Mouse (Mus musculus): ENCODE results near the gene Tsc22d4. TPM values are rescaled to one million over a fixed set of nuclear protein-coding genes. Genes with fewer than 3 reads are reported as not detected.

Tsc22d4 gene
- polyA plus RNA-seq, 1 experiment from 2014 or later, result 62.9 TPM

DNA sequence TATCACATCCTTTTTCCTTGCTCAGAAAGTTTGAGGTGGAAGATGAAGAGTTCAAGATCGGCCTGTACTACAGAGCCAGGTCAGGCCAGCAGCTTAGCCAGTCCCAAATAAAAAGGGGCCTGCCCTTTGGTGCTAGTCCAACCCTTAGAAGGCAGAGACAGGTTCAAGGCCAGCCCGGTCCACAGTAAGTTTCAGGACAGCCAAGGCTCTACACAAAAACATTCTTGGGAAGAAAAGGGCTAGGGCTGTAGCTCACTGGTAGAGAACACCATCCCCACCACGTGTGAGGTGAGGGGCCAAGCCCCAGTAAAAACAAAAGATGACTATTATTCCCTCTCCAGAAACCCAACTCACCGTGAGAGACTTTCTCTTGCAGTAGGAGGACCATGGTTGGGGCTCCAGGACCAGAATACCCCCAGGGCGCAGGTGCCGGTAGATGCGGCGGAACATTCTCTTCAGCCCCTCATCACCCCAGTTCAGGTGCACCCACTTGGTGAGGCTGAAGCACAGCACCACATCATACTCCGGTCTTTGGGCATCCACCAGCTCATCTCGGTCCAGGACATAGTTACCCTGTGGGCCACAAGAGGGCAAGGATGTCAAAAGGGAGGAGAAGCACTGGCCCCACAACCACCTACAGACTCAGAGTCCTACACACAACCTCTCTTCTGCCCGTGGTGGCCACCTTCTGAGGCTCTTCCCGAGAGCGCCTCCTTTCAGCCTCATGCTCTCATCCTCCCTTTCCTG lies 37.4 kb downstream of the Tsc22d4 start:
- DNase-seq (ENCODE audit: low spot score, missing footprints) (peak; percentile 44), ATAC-seq (ENCODE audit: low FRiP score) (no peak)
- H3K4me2 ChIP-seq, result peak overlapping the region; percentile 91
- H3K4me1 ChIP-seq (ENCODE audit: control insufficient read depth, insufficient read depth, low read length), result peaks cover 42% of the 10 kb centered on the region
- peak overlapping the region; percentile 95 for H3K9ac ChIP-seq (ENCODE audit: low read length)
- H3K36me3 ChIP-seq (ENCODE audit: control insufficient read depth, insufficient read depth, low read length), result peaks cover 35% of the 10 kb centered on the region
- WGBS, result 85% methylated on average over 13 of the region's 13 CpGs
- H3K4me3 ChIP-seq (ENCODE audit: low read depth, low read length), result peak overlapping the region; percentile 84
- H3K27ac ChIP-seq (ENCODE audit: low read depth, low read length), result no peak overlapping the region
- H3K27me3 ChIP-seq (ENCODE audit: control insufficient read depth, insufficient read depth, low read length), result no peaks in the 10 kb centered on the region
- H3K9me3 ChIP-seq (ENCODE audit: control insufficient read depth, low read length), result no peaks in the 10 kb centered on the region; the same call in 1 of the 2 replicates

DNA sequence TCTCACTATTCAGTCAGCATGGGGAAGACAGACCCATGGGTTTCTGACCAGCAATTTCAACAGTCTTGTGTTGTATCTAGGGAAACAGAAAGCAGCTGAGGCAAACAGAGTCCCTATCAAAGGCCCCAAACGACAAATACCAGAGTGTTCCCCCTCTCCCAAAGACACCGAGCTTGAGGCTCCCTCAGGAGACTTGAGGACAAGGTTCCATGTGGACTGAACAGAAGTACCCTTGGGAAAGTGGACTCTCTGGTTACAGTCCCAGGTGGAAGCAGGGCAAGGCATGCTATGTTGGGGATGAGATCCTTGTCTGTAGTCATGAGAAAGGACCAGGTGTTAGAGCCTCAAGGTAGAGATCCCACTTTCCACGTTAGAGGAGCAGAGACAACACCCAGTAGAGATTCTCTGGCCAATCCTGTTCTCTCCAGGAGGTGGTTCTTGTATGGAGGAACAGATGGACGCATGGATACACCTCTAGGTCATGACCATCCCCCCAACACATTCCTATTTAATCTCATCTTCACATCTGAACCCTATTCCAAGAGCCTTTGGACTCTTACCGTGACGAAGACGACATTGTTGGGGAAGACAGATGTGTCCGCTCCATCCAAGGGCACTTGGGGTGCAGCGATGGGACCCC lies 38.5 kb downstream of the Tsc22d4 start:
- H3K27me3 ChIP-seq (ENCODE audit: control insufficient read depth, insufficient read depth, low read length), result peaks cover 2% of the 10 kb centered on the region; the same call in 1 of the 2 replicates
- peaks cover 35% of the 10 kb centered on the region for H3K36me3 ChIP-seq (ENCODE audit: control insufficient read depth, insufficient read depth, low read length)
- H3K9ac ChIP-seq (ENCODE audit: low read length), result peak overlapping the region; percentile 95
- DNase-seq (ENCODE audit: low spot score, missing footprints) (peak; percentile 59), ATAC-seq (ENCODE audit: low FRiP score) (no peak)
- H3K4me3 ChIP-seq (ENCODE audit: low read depth, low read length), result peak overlapping the region; percentile 84
- H3K4me2 ChIP-seq, result peak overlapping the region; percentile 91
- WGBS, result 78% methylated on average over 9 of the region's 9 CpGs
- H3K27ac ChIP-seq (ENCODE audit: low read depth, low read length), result no peak overlapping the region
- peaks cover 39% of the 10 kb centered on the region for H3K4me1 ChIP-seq (ENCODE audit: control insufficient read depth, insufficient read depth, low read length)
- peaks cover 2% of the 10 kb centered on the region; the same call in 1 of the 2 replicates for H3K9me3 ChIP-seq (ENCODE audit: control insufficient read depth, low read length)

DNA sequence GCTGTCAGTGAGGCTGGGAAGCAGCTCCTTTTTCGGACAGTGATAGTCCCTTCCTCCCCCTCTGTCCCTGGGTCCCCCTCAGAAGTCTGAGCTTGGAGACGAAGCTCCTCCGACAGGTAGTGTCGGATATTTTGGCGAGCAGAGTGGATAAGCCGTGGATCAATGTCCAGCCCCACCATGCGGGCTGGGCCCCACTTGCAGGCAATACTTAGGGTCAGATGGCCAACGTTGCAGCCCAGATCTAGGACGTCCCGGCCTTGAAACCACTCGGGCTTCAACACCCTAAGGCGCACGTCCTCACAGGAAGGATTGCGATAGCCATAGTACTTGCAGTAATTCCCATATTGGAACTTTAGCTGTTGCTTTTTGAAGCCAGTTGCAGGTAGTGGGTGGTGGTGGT lies 39.0 kb downstream of the Tsc22d4 start:
- H3K9ac ChIP-seq (ENCODE audit: low read length), result peak overlapping the region; percentile 95
- 91% methylated on average over 14 of the region's 14 CpGs for WGBS
- H3K27me3 ChIP-seq (ENCODE audit: control insufficient read depth, insufficient read depth, low read length), result peaks cover 2% of the 10 kb centered on the region; the same call in 1 of the 2 replicates
- H3K4me3 ChIP-seq (ENCODE audit: low read depth, low read length), result peak overlapping the region; percentile 84
- DNase-seq (ENCODE audit: low spot score, missing footprints) (peak; percentile 81), ATAC-seq (ENCODE audit: low FRiP score) (no peak)
- H3K27ac ChIP-seq (ENCODE audit: low read depth, low read length), result no peak overlapping the region
- H3K4me1 ChIP-seq (ENCODE audit: control insufficient read depth, insufficient read depth, low read length), result peaks cover 39% of the 10 kb centered on the region
- H3K36me3 ChIP-seq (ENCODE audit: control insufficient read depth, insufficient read depth, low read length), result peaks cover 35% of the 10 kb centered on the region
- peak overlapping the region; percentile 91 for H3K4me2 ChIP-seq
- H3K9me3 ChIP-seq (ENCODE audit: control insufficient read depth, low read length), result peaks cover 2% of the 10 kb centered on the region; the same call in 1 of the 2 replicates

DNA sequence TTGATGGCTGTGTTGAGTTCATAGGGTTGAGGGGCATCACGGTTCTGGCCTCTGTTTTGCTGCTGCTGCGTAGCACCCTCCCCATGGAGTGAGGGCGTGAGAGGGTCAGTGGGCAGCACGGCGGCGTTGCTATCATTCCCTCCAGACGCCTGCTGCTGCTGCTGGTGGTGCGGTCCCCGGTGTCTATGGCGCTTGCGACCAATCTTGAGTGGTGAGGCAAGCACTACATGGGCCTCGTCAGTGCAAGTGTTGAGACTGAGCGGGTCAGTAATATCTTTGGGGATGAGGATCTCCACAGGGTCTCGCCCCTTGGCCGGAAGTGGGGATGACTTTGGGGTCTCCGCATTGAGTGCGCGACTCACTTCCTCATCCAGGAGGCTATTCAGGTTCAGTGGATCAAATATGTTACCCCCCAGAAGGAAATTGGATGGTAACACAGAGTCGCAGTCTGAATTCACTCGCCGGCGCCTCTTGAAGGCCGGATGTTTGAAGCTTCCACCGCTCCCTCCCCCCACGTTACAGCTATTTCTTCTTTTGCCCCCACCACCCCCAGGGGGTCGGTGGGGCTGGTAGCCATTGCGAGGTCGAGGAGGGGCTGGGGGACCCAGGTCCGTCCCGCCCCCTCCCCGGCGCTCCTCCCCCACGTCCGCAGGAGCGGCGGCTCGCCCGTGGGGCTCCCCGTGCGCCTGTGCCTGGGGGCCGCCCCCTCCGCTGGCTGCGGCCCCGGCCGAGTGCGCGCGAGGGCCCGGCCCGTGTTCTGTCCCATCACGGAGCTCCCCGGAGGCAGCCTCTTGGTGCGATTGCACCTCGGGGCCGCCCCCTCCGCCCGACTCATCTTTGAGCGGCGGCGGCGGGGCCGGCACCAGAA lies 39.9 kb downstream of the Tsc22d4 start:
- peak; percentile 25 for ATAC-seq (ENCODE audit: low FRiP score)

DNA sequence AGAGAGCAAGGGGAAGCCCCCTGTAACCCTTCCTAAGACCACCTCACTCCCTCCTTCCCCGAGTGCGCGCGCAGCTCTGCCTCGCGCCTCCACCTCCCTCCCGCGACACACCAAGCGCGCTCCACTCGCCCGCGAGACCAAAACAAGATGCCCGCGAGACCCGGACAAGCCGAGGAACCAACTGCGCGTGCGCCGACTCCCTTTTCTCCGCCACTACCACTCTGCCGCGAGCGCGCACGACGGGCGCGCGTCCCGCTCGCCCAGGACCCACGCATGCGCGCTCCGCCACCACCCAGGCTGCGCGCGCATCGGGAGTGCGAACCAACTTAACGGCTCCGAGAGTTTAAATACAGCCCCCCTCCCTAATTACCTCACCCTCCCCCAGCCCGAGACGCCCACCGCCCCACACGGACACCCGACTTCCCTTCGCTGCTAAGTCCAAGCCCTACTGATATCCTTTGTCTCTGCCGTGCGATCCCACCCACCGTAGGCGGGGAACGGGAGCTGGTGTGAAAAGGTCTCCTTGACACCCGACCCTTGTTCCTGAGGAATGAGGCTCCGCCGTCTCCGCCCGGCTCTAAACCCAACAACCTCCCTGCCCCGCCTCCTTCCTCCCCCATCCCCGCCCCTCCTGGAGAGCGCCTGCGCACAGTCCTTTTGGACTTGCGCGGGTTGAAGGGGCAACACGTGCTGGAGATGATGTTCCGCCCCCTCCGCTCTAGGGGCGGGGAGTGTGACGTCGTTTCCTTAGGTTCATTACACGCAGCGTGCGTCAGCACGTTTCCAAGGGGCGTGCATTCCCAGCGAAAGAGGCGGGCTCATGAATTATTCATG lies 40.8 kb downstream of the Tsc22d4 start:
- Histone ChIP-seq H3K4me2 (peak overlapping the region; percentile 91), H3K27ac (ENCODE audit: low read depth, low read length) (peak overlapping the region; percentile 97), H3K9ac (ENCODE audit: low read length) (peak overlapping the region; percentile 95), H3K4me1 (ENCODE audit: control insufficient read depth, insufficient read depth, low read length) (peaks cover 30% of the 10 kb centered on the region), H3K36me3 (ENCODE audit: control insufficient read depth, insufficient read depth, low read length) (peaks cover 25% of the 10 kb centered on the region), H3K9me3 (ENCODE audit: control insufficient read depth, low read length) (peaks cover 2% of the 10 kb centered on the region; the same call in 1 of the 2 replicates), H3K27me3 (ENCODE audit: control insufficient read depth, insufficient read depth, low read length) (peaks cover 2% of the 10 kb centered on the region; the same call in 1 of the 2 replicates), H3K4me3 (ENCODE audit: low read depth, low read length) (peak overlapping the region; percentile 84)
- ATAC-seq (ENCODE audit: low FRiP score) (peak; percentile 89), DNase-seq (ENCODE audit: low spot score, missing footprints) (peak; percentile 100)
- under 1% methylated on average over 79 of the region's 79 CpGs for WGBS

More for the DNA sequence above, 39.9 kb downstream of the Tsc22d4 start:
- H3K27me3 ChIP-seq (ENCODE audit: control insufficient read depth, insufficient read depth, low read length), result peaks cover 2% of the 10 kb centered on the region; the same call in 1 of the 2 replicates
- 5% methylated on average over 62 of the region's 62 CpGs for WGBS
- peaks cover 2% of the 10 kb centered on the region; the same call in 1 of the 2 replicates for H3K9me3 ChIP-seq (ENCODE audit: control insufficient read depth, low read length)
- peak; percentile 89 for DNase-seq (ENCODE audit: low spot score, missing footprints)
- H3K27ac ChIP-seq (ENCODE audit: low read depth, low read length), result peak overlapping the region; percentile 97
- peaks cover 30% of the 10 kb centered on the region for H3K4me1 ChIP-seq (ENCODE audit: control insufficient read depth, insufficient read depth, low read length)
- H3K4me3 ChIP-seq (ENCODE audit: low read depth, low read length), result peak overlapping the region; percentile 84
- H3K36me3 ChIP-seq (ENCODE audit: control insufficient read depth, insufficient read depth, low read length), result peaks cover 34% of the 10 kb centered on the region
- H3K4me2 ChIP-seq, result peak overlapping the region; percentile 91
- H3K9ac ChIP-seq (ENCODE audit: low read length), result peak overlapping the region; percentile 95

DNA sequence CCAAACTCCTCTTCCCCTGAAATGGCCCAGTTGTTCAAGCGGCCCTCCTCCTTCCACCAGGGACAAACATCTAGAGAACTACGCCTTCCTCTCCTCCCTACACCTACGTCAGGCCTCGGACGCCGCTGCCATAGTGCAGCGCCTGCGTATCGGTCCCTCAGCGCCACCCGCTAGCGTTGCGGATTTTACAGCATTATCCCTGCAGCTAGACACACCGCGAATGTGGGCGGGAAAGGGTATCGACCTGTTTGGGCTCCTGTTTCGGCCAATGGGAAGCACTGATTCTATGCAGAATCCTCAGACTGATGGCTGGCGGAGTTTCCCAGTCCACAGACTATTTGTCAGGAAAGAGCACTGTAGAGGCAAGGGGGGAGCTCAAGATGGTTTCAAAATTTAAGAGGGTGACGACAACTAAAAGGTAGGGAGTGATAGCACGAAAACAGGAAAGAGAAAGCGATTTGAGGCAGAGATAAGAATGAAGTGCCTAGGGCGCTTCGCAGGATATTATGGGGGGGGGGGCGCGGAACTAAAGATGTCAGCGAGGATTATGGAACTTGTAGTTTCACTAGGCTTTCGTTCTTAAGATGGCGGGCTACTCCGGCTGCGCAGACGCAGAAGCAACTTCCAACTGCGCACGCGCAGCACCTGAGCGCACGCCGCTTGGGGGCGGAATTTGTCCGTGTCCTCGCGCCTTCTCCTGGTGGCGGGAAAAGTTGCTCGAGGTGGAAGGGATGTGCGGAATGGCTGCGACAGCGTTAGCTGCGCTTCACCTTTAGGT lies 41.8 kb downstream of the Tsc22d4 start, which contains the start of the genes Mepce and Zcwpw1:
Gene Mepce (minus strand): TSS at position 505 of the 778 bp plus-strand sequence.
Gene Zcwpw1 (plus strand): TSS at position 648 of the 778 bp plus-strand sequence.
- peaks cover 16% of the 10 kb centered on the region for H3K36me3 ChIP-seq (ENCODE audit: control insufficient read depth, insufficient read depth, low read length)
- H3K27me3 ChIP-seq (ENCODE audit: control insufficient read depth, insufficient read depth, low read length), result peaks cover 2% of the 10 kb centered on the region; the same call in 1 of the 2 replicates
- H3K4me1 ChIP-seq (ENCODE audit: control insufficient read depth, insufficient read depth, low read length), result peaks cover 27% of the 10 kb centered on the region
- H3K9ac ChIP-seq (ENCODE audit: low read length), result peak within 1 kb of the TSS; percentile 95
- WGBS, result under 1% methylated on average over 47 of the region's 48 CpGs
- ATAC-seq (ENCODE audit: low FRiP score), result peak; percentile 61
- DNase-seq (ENCODE audit: low spot score, missing footprints), result peak; percentile 100
- H3K9me3 ChIP-seq (ENCODE audit: control insufficient read depth, low read length), result peaks cover 2% of the 10 kb centered on the region; the same call in 1 of the 2 replicates
- peak within 1 kb of the TSS; percentile 84 for H3K4me3 ChIP-seq (ENCODE audit: low read depth, low read length)
- H3K4me2 ChIP-seq, result peak within 1 kb of the TSS; percentile 91
- peak within 1 kb of the TSS; percentile 97 for H3K27ac ChIP-seq (ENCODE audit: low read depth, low read length)

DNA sequence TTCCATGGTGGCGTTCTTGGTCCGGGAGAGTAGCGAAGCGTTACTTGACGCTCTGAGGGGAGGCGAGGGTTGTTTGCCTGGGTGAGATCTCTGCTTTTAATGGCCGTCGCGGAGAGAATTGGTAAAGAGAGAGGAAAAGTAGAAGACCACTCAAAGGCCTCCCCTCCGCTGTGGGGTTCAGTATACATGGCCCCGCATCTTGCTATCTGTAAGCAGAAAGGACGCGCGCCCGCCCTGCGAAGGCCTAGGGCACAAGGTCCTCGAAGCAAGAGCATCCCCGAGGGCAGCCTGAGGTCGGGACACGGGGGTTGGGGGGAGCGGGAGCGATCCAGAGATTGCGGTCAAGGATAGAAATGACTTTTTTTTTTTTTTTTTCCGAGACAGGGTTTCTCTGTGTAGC lies 42.6 kb downstream of the Tsc22d4 start:
- Histone ChIP-seq H3K9me3 (ENCODE audit: control insufficient read depth, low read length) (peaks cover 2% of the 10 kb centered on the region; the same call in 1 of the 2 replicates), H3K36me3 (ENCODE audit: control insufficient read depth, insufficient read depth, low read length) (peaks cover 9% of the 10 kb centered on the region), H3K27me3 (ENCODE audit: control insufficient read depth, insufficient read depth, low read length) (peaks cover 2% of the 10 kb centered on the region; the same call in 1 of the 2 replicates), H3K4me2 (peak overlapping the region; percentile 64; the same call in 1 of the 2 replicates), H3K9ac (ENCODE audit: low read length) (no peak overlapping the region), H3K4me3 (ENCODE audit: low read depth, low read length) (no peak overlapping the region), H3K27ac (ENCODE audit: low read depth, low read length) (no peak overlapping the region), H3K4me1 (ENCODE audit: control insufficient read depth, insufficient read depth, low read length) (peaks cover 21% of the 10 kb centered on the region)
- WGBS, result 72% methylated on average over 24 of the region's 24 CpGs
- DNase-seq (ENCODE audit: low spot score, missing footprints) (no peak), ATAC-seq (ENCODE audit: low FRiP score) (no peak)
